Mouse (Mus musculus): ENCODE measurements around the gene H2al1b. TPM values are rescaled to one million over a fixed set of nuclear protein-coding genes. Genes with fewer than 3 reads are reported as not detected.
"Not testable (repeated sequence)": the region's sequence is repeated elsewhere in the genome, so short reads cannot be mapped to it uniquely, and the experiment has no call there.

H2al1b gene
- total and polyA plus RNA-seq, 3 experiments = not detected

GRCm38 (mm10) chrX:11269074-11269473 is 33.2 kb upstream of the H2al1b start:
- Histone ChIP-seq H3K4me1 (ENCODE audit: control insufficient read depth, insufficient read depth, low read length) (peaks cover 2% of the 10 kb centered on the region), H3K9ac (ENCODE audit: low read depth, low read length) (no peak overlapping the region), H3K27ac (no peak overlapping the region), H3K79me2 (replicated peaks; ENCODE audit: control insufficient read depth, insufficient read depth, low read length) (no peaks in the 10 kb centered on the region), H3K36me3 (ENCODE audit: control insufficient read depth, insufficient read depth, low read length) (no peaks in the 10 kb centered on the region), H3K4me3 (no peak overlapping the region), H3K27me3 (ENCODE audit: control insufficient read depth, insufficient read depth, low read length) (no peaks in the 10 kb centered on the region)
- intact Hi-C loops (cut with DNase I) = no loop called here
- TF ChIP-seq EP300 (IDR thresholded peaks at IDR 0.05; ENCODE audit: insufficient read depth, low read depth, low read length) (no peak), CTCF (IDR thresholded peaks at IDR 0.05) (no peak), POLR2A (IDR thresholded peaks at IDR 0.05; ENCODE audit: insufficient read depth, low read depth, low read length) (no peak)
- 74% methylated on average over 3 of the region's 3 CpGs for WGBS
- peak; percentile 28 to 47 for DNase-seq

GRCm38 (mm10) chrX:11273190-11273589 is 29.0 kb upstream of the H2al1b start:
- no peak overlapping the region for H3K9ac ChIP-seq (ENCODE audit: low read depth, low read length)
- H3K27me3 ChIP-seq (ENCODE audit: control insufficient read depth, insufficient read depth, low read length) = no peaks in the 10 kb centered on the region
- WGBS = 77% methylated on average over 3 of the region's 3 CpGs
- no peak for DNase-seq
- no peak overlapping the region for H3K4me3 ChIP-seq
- no peak overlapping the region for H3K27ac ChIP-seq
- no peaks in the 10 kb centered on the region for H3K4me1 ChIP-seq (ENCODE audit: control insufficient read depth, insufficient read depth, low read length)
- H3K79me2 ChIP-seq (replicated peaks; ENCODE audit: control insufficient read depth, insufficient read depth, low read length) = no peaks in the 10 kb centered on the region
- no peaks in the 10 kb centered on the region for H3K36me3 ChIP-seq (ENCODE audit: control insufficient read depth, insufficient read depth, low read length)
- TF ChIP-seq EP300 (IDR thresholded peaks at IDR 0.05; ENCODE audit: insufficient read depth, low read depth, low read length) = no peak
- no peak for TF ChIP-seq POLR2A (IDR thresholded peaks at IDR 0.05; ENCODE audit: insufficient read depth, low read depth, low read length)
- no peak for TF ChIP-seq CTCF (IDR thresholded peaks at IDR 0.05)
- intact Hi-C loops (cut with DNase I) = no loop called here

GRCm38 (mm10) chrX:11277083-11277482 is 25.1 kb upstream of the H2al1b start:
- no peaks in the 10 kb centered on the region for H3K79me2 ChIP-seq (replicated peaks; ENCODE audit: control insufficient read depth, insufficient read depth, low read length)
- H3K27ac ChIP-seq = no peak overlapping the region
- 65% methylated on average over 6 of the region's 6 CpGs for WGBS
- H3K4me3 ChIP-seq = no peak overlapping the region
- H3K27me3 ChIP-seq (ENCODE audit: control insufficient read depth, insufficient read depth, low read length) = no peaks in the 10 kb centered on the region
- H3K36me3 ChIP-seq (ENCODE audit: control insufficient read depth, insufficient read depth, low read length) = no peaks in the 10 kb centered on the region
- no peaks in the 10 kb centered on the region for H3K4me1 ChIP-seq (ENCODE audit: control insufficient read depth, insufficient read depth, low read length)
- TF ChIP-seq CTCF (IDR thresholded peaks at IDR 0.05) (no peak), POLR2A (IDR thresholded peaks at IDR 0.05; ENCODE audit: insufficient read depth, low read depth, low read length) (no peak), EP300 (IDR thresholded peaks at IDR 0.05; ENCODE audit: insufficient read depth, low read depth, low read length) (no peak)
- intact Hi-C loops (cut with DNase I) = no loop called here
- DNase-seq = no peak
- H3K9ac ChIP-seq (ENCODE audit: low read depth, low read length) = no peak overlapping the region

- H3K79me2 ChIP-seq (replicated peaks; ENCODE audit: control insufficient read depth, insufficient read depth, low read length) = no peaks in the 10 kb centered on the region
- H3K36me3 ChIP-seq (ENCODE audit: control insufficient read depth, insufficient read depth, low read length) = no peaks in the 10 kb centered on the region
- TF ChIP-seq EP300 (IDR thresholded peaks at IDR 0.05; ENCODE audit: insufficient read depth, low read depth, low read length) = no peak
- no peaks in the 10 kb centered on the region for H3K4me1 ChIP-seq (ENCODE audit: control insufficient read depth, insufficient read depth, low read length)
- H3K27ac ChIP-seq = no peak overlapping the region
- no peak overlapping the region for H3K9ac ChIP-seq (ENCODE audit: low read depth, low read length)
- intact Hi-C loops (cut with DNase I) = no loop called here
- no peak for DNase-seq
- no peaks in the 10 kb centered on the region for H3K27me3 ChIP-seq (ENCODE audit: control insufficient read depth, insufficient read depth, low read length)
- H3K4me3 ChIP-seq = no peak overlapping the region
- WGBS = 66% methylated on average over 2 of the region's 2 CpGs
Observed at GRCm38 (mm10) chrX:11280741-11281140, 21.5 kb upstream of the H2al1b start.

- H3K79me2 ChIP-seq (replicated peaks; ENCODE audit: control insufficient read depth, insufficient read depth, low read length) = no peaks in the 10 kb centered on the region
- H3K4me3 ChIP-seq = no peak overlapping the region
- H3K4me1 ChIP-seq (ENCODE audit: control insufficient read depth, insufficient read depth, low read length) = peaks cover 4% of the 10 kb centered on the region; the same call in 1 of the 2 replicates
- intact Hi-C loops (cut with DNase I) = no loop called here
- H3K9ac ChIP-seq (ENCODE audit: low read depth, low read length) = no peak overlapping the region
- H3K27ac ChIP-seq = no peak overlapping the region
- H3K27me3 ChIP-seq (ENCODE audit: control insufficient read depth, insufficient read depth, low read length) = no peaks in the 10 kb centered on the region
- no peaks in the 10 kb centered on the region for H3K36me3 ChIP-seq (ENCODE audit: control insufficient read depth, insufficient read depth, low read length)
- 39% methylated on average over 14 of the region's 14 CpGs for WGBS
- peak in 1 of 2 experiments; percentile 4 for DNase-seq
- TF ChIP-seq EP300 (IDR thresholded peaks at IDR 0.05; ENCODE audit: insufficient read depth, low read depth, low read length) = no peak
- no peak for TF ChIP-seq POLR2A (IDR thresholded peaks at IDR 0.05; ENCODE audit: insufficient read depth, low read depth, low read length)
- no peak for TF ChIP-seq CTCF (IDR thresholded peaks at IDR 0.05)
Observed at GRCm38 (mm10) chrX:11288306-11288882, 13.8 kb upstream of the H2al1b start.

- H3K9ac ChIP-seq (ENCODE audit: low read depth, low read length) = no peak overlapping the region
- H3K4me1 ChIP-seq (ENCODE audit: control insufficient read depth, insufficient read depth, low read length) = peaks cover 4% of the 10 kb centered on the region; the same call in 1 of the 2 replicates
- WGBS = 62% methylated on average over 4 of the region's 4 CpGs
- no peak overlapping the region for H3K4me3 ChIP-seq
- H3K27me3 ChIP-seq (ENCODE audit: control insufficient read depth, insufficient read depth, low read length) = no peaks in the 10 kb centered on the region
- no peaks in the 10 kb centered on the region for H3K79me2 ChIP-seq (replicated peaks; ENCODE audit: control insufficient read depth, insufficient read depth, low read length)
- TF ChIP-seq EP300 (IDR thresholded peaks at IDR 0.05; ENCODE audit: insufficient read depth, low read depth, low read length) (no peak), CTCF (IDR thresholded peaks at IDR 0.05) (no peak), POLR2A (IDR thresholded peaks at IDR 0.05; ENCODE audit: insufficient read depth, low read depth, low read length) (no peak)
- no peak overlapping the region for H3K27ac ChIP-seq
- no peak for DNase-seq
- intact Hi-C loops (cut with DNase I) = no loop called here
- H3K36me3 ChIP-seq (ENCODE audit: control insufficient read depth, insufficient read depth, low read length) = no peaks in the 10 kb centered on the region
Observed at GRCm38 (mm10) chrX:11289244-11289643, 13.0 kb upstream of the H2al1b start.

GRCm38 (mm10) chrX:11298957-11299356 is 3.3 kb upstream of the H2al1b start, which contains the start of gene H2al1a:
Gene H2al1a (plus strand): TSS chrX:11299257.
- H3K36me3 ChIP-seq (ENCODE audit: control insufficient read depth, insufficient read depth, low read length); H3K27ac ChIP-seq; DNase-seq; H3K4me3 ChIP-seq; intact Hi-C loops (cut with DNase I); H3K27me3 ChIP-seq (ENCODE audit: control insufficient read depth, insufficient read depth, low read length); H3K79me2 ChIP-seq (replicated peaks; ENCODE audit: control insufficient read depth, insufficient read depth, low read length); H3K4me1 ChIP-seq (ENCODE audit: control insufficient read depth, insufficient read depth, low read length); H3K9ac ChIP-seq (ENCODE audit: low read depth, low read length): not testable (repeated sequence)
- no CpG with 5 or more reads among the region's 3 CpGs for WGBS

GRCm38 (mm10) chrX:11305355-11305754 is 3.1 kb downstream of the H2al1b start, which contains the start of gene H2al1c:
Gene H2al1c (plus strand): TSS chrX:11305655.
- H3K4me3 ChIP-seq; H3K9ac ChIP-seq (ENCODE audit: low read depth, low read length); intact Hi-C loops (cut with DNase I); H3K79me2 ChIP-seq (replicated peaks; ENCODE audit: control insufficient read depth, insufficient read depth, low read length); H3K27me3 ChIP-seq (ENCODE audit: control insufficient read depth, insufficient read depth, low read length); H3K4me1 ChIP-seq (ENCODE audit: control insufficient read depth, insufficient read depth, low read length); DNase-seq; H3K27ac ChIP-seq; H3K36me3 ChIP-seq (ENCODE audit: control insufficient read depth, insufficient read depth, low read length): not testable (repeated sequence)
- WGBS = 80% methylated on average over 3 of the region's 6 CpGs

GRCm38 (mm10) chrX:11308524-11308923 is 6.3 kb downstream of the H2al1b start, which contains the start of gene H2al1d:
Gene H2al1d (plus strand): TSS chrX:11308824.
- H3K36me3 ChIP-seq (ENCODE audit: control insufficient read depth, insufficient read depth, low read length); H3K4me3 ChIP-seq; H3K4me1 ChIP-seq (ENCODE audit: control insufficient read depth, insufficient read depth, low read length); DNase-seq; intact Hi-C loops (cut with DNase I); H3K27me3 ChIP-seq (ENCODE audit: control insufficient read depth, insufficient read depth, low read length); H3K79me2 ChIP-seq (replicated peaks; ENCODE audit: control insufficient read depth, insufficient read depth, low read length); H3K9ac ChIP-seq (ENCODE audit: low read depth, low read length); H3K27ac ChIP-seq: not testable (repeated sequence)
- WGBS = no CpG with 5 or more reads among the region's 6 CpGs

All from heart, adult 2 months (tissue).